Mouse (Mus musculus) MEL (cell line): Measurements from ENCODE around the gene Gprc5b.

ENCODE experiments used
- CHD1 ChIP-seq: IDR thresholded peaks from 2 replicates; pipeline ENCODE4 v1.6.1; 2012; ENCODE audit warnings: low read depth, mild to moderate bottlenecking, inconsistent platforms, low read length, improper control_type of control experiment
- CTCF ChIP-seq, 3 experiments: IDR thresholded peaks in 2 of 3; conservative IDR thresholded peaks in 1 of 3; 2 replicates each; pipeline ENCODE4 v1.5.1; 2011 to 2012; ENCODE audit warnings: low read length in 3 of 3, low read depth in 2 of 3, mild to moderate bottlenecking in 2 of 3, improper control_type of control experiment in 1 of 3, inconsistent platforms in 1 of 3, mixed read lengths in 1 of 3, moderate library complexity in 1 of 3; ENCODE audit not compliant: control insufficient read depth in 1 of 3, insufficient read depth in 1 of 3, poor library complexity in 1 of 3, severe bottlenecking in 1 of 3
- GABPA ChIP-seq: IDR thresholded peaks from 2 replicates; pipeline ENCODE4 v1.6.1; 2012; ENCODE audit warnings: low read depth, mild to moderate bottlenecking, inconsistent platforms, low read length, improper control_type of control experiment, moderate library complexity
- MAX ChIP-seq: IDR thresholded peaks from 2 replicates; pipeline ENCODE4 v1.6.1; 2011; ENCODE audit warnings: low read length, improper control_type of control experiment
- POLR2A ChIP-seq, 2 experiments: IDR thresholded peaks; 2 replicates each; pipeline ENCODE4 v1.6.1; 2011 to 2012; ENCODE audit warnings: low read length in 2 of 2, mild to moderate bottlenecking in 2 of 2, control low read depth in 1 of 2, improper control_type of control experiment in 1 of 2, low read depth in 1 of 2, moderate library complexity in 1 of 2; ENCODE audit not compliant: control insufficient read depth in 1 of 2, insufficient read depth in 1 of 2, poor library complexity in 1 of 2
- SMC3 ChIP-seq: IDR thresholded peaks from 2 replicates; pipeline ENCODE4 v1.6.1; 2011; ENCODE audit warnings: low read depth, low read length, improper control_type of control experiment
- USF2 ChIP-seq, 2 experiments: IDR thresholded peaks; 2 replicates each; pipeline ENCODE4 v1.6.1; 2011 to 2012; ENCODE audit warnings: improper control_type of control experiment in 2 of 2, low read length in 2 of 2, borderline replicate concordance in 1 of 2, inconsistent platforms in 1 of 2, low read depth in 1 of 2, mild to moderate bottlenecking in 1 of 2; ENCODE audit not compliant: insufficient read depth in 1 of 2

GRCm38 (mm10) chr7:118971499-118971898, 23.5 kb downstream of the Gprc5b start:
- TF ChIP-seq GABPA (no peak), CTCF (IDR thresholded peaks at IDR 0.05 in 2 of 3, conservative IDR thresholded peaks at IDR 0.05 in 1 of 3; ENCODE audit: control insufficient read depth in 1 of 3, insufficient read depth in 1 of 3, low read depth in 2 of 3, low read length in 3 of 3, poor library complexity in 1 of 3, severe bottlenecking in 1 of 3) (no peak), CHD1 (no peak), USF2 (IDR thresholded peaks at IDR 0.05; ENCODE audit: borderline replicate concordance in 1 of 2, insufficient read depth in 1 of 2, low read depth in 1 of 2, low read length in 2 of 2) (no peak), MAX (no peak), POLR2A (IDR thresholded peaks at IDR 0.05; ENCODE audit: control insufficient read depth in 1 of 2, insufficient read depth in 1 of 2, low read depth in 1 of 2, low read length in 2 of 2, poor library complexity in 1 of 2) (no peak), SMC3 (no peak)
